Mouse (Mus musculus): ENCODE measurements around the gene Zfp526.

DNA sequence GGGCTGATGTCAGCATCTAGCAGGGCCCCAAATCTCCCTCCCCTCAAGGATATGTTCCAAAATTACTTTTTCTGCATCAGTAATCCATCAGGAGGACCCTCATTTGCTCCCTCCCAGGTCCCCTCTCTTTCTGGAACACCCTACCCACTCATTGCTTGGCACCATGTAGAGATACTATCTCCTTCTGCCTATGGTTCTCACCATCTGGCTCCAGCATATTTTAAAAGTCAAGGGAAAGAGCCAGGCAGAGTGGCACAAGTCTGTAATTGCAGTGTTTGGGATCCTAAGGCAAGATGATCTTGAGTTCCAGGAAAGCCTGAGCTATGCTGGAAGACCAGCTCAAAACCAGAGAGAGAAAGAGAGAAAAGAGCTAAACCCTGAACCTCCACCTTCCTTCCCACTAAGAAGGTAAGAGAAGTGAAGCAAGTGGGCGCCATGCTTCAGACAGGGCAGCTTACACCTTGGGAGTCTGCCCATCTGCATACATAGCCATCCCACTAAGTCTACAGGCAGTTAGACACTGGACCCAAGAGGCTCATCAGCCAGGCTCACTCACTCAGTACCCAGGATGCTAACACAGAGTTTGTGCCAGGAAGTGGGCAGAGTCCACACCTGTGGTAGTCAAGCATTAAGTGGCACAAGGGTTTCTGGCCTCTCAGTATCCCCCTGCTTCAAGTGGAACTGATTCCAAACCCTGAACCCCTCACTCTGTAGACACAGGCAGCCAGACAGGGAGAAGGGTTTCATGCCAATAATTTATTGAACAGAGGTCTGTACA is 6.5 kb downstream of the Zfp526 start:
- no peak for TF ChIP-seq MAX (IDR thresholded peaks at IDR 0.05)
- no peak for TF ChIP-seq MYOG (IDR thresholded peaks at IDR 0.05; ENCODE audit: control insufficient read depth, extremely low read depth, insufficient read length)
